Mouse (Mus musculus) heart, adult 2 months (tissue): ENCODE data around the gene Gprc5a.

Source experiments
- CTCF ChIP-seq: fragments of 200-600 bp; IDR thresholded peaks from 2 replicates; pipeline ENCODE4 v1.8.1; 2022; ENCODE audit warnings: antibody characterized with exemption, mild to moderate bottlenecking, moderate library complexity
- POLR2A ChIP-seq: fragments of 200-500 bp; IDR thresholded peaks from 2 replicates; pipeline ENCODE4 v1.6.1; 2011; ENCODE audit warnings: mild to moderate bottlenecking, low read depth, low read length, control low read depth; ENCODE audit not compliant: insufficient read depth

GRCm38 (mm10) chr6:135078420-135078819, 13.0 kb downstream of the Gprc5a start:
- TF ChIP-seq CTCF (no peak), POLR2A (no peak)
